Mouse (Mus musculus) ES-E14 (cell line): ENCODE data around the gene Abcc9.

Experiments used
- CHD2 ChIP-seq: IDR thresholded peaks from 2 replicates; pipeline ENCODE4 v1.6.1; 2014; ENCODE audit warnings: mild to moderate bottlenecking, low read depth, low read length, inconsistent platforms
- HCFC1 ChIP-seq: IDR thresholded peaks from 2 replicates; pipeline ENCODE4 v1.6.1; 2012; ENCODE audit warnings: low read length, inconsistent platforms, borderline replicate concordance; ENCODE audit not compliant: insufficient read depth
- MAFK ChIP-seq: IDR thresholded peaks from 2 replicates; pipeline ENCODE4 v1.6.1; 2014; ENCODE audit warnings: mild to moderate bottlenecking, low read depth, low read length, inconsistent platforms; ENCODE audit not compliant: insufficient read depth
- ZC3H11A ChIP-seq: IDR thresholded peaks from 2 replicates; pipeline ENCODE4 v1.6.1; 2012; ENCODE audit warnings: low read depth, mild to moderate bottlenecking, inconsistent platforms, low read length, borderline replicate concordance
- ZNF384 ChIP-seq: IDR thresholded peaks from 2 replicates; pipeline ENCODE4 v1.6.1; 2012; ENCODE audit warnings: low read depth, low read length, inconsistent platforms

- TF ChIP-seq HCFC1 (no peak), ZNF384 (no peak), ZC3H11A (no peak), MAFK (no peak), CHD2 (peak; percentile 69)
Measured at GRCm38 (mm10) chr6:142751365-142751764, 49.2 kb upstream of the Abcc9 start.
